Mouse (Mus musculus) forebrain, embryonic 16.5 days (tissue): ENCODE data around the gene Nr2c2ap. TPM values are rescaled to one million over a fixed set of nuclear protein-coding genes. Genes with fewer than 3 reads are reported as not detected.
A peak's percentile ranks its signal among the peaks of the same experiment; 100 is the strongest.

Experiments used
- ATAC-seq: fragments of 200-750 bp; cut with Nextera tagmentation; 2 replicates; pipeline ENCODE4 v1.8.0; 2017; ENCODE audit warnings: mild to moderate bottlenecking, moderate library complexity
- H3K27ac ChIP-seq: fragments of 300-500 bp; sonication (generic); 2 replicates; pipeline ENCODE4 v1.5.1; 2014; ENCODE audit warnings: low read length, control low read depth
- H3K27me3 ChIP-seq: fragments of 300-500 bp; sonication (generic); replicated peaks from 2 replicates; pipeline ENCODE4 v1.6.1; 2014; ENCODE audit warnings: low read length; ENCODE audit not compliant: control insufficient read depth, insufficient read depth
- H3K36me3 ChIP-seq: fragments of 300-500 bp; sonication (generic); 2 replicates; pipeline ENCODE4 v1.6.1; 2014; ENCODE audit not compliant: control insufficient read depth, insufficient read depth
- H3K4me1 ChIP-seq: fragments of 300-500 bp; sonication (generic); replicated peaks from 2 replicates; pipeline ENCODE4 v1.6.1; 2014; ENCODE audit warnings: low read length; ENCODE audit not compliant: control insufficient read depth, insufficient read depth
- H3K4me2 ChIP-seq: fragments of 300-500 bp; sonication (generic); 2 replicates; pipeline ENCODE4 v1.6.1; 2014; ENCODE audit warnings: mild to moderate bottlenecking, low read length, control low read depth
- H3K4me3 ChIP-seq: fragments of 300-500 bp; sonication (generic); replicated peaks from 2 replicates; pipeline ENCODE4 v1.5.1; 2014; ENCODE audit warnings: mild to moderate bottlenecking, low read length, control low read depth
- H3K9ac ChIP-seq: fragments of 300-500 bp; sonication (generic); replicated peaks from 2 replicates; pipeline ENCODE4 v1.6.1; 2014; ENCODE audit warnings: low read depth, low read length, control low read depth
- H3K9me3 ChIP-seq: fragments of 300-500 bp; sonication (generic); 2 replicates; pipeline ENCODE4 v1.6.1; 2016; ENCODE audit warnings: low read length; ENCODE audit not compliant: control insufficient read depth
- WGBS: fragments of 180-500 bp; shearing (Covaris S2); extraction: QIAGEN DNeasy Blood & Tissue Kit; methylation state at CpG from one replicate; pipeline ENCODE4 v1.1.7; 2014; 5-methylcytosine and 5-hydroxymethylcytosine counted together
- polyA plus RNA-seq: library from polyadenylated mRNA; unstranded; fragments of >200 nt; fragmentation: Nextera tagmentation; extraction: Ambion mirVana; gene quantifications from 2 replicates; pipeline ENCODE4 v1.2.1, GENCODE M21; 2015

Nr2c2ap gene
- polyA plus RNA-seq, 1 experiment from 2014 or later: 44.8 TPM

DNA sequence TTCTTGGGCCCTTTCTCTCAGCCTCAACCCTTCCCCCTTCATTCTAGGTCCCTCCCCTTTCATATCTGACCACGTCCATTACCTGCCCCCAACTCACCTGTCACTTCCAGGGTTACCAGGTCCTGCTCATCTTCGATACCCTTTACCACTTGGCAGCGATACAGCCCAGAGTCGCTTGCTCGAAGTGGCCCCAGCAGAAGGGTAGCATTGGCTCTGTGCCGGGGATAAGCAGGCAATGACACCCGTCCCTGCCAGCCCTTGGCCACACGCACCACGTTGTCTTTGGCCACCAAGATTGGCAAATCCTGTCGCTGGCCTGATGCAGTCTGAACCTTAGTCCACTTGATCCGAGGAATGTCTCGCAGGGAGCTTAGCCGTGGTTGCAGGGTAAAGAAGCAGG lies 16.2 kb upstream of the Nr2c2ap start:
- ATAC-seq: no peak
- 69% methylated on average over 13 of the region's 13 CpGs for WGBS
- Histone ChIP-seq H3K36me3 (peaks cover 42% of the 10 kb centered on the region; the same call in 1 of the 2 replicates), H3K9ac (no peak overlapping the region), H3K4me2 (no peak overlapping the region), H3K4me3 (no peak overlapping the region), H3K4me1 (peaks cover 47% of the 10 kb centered on the region), H3K9me3 (no peaks in the 10 kb centered on the region), H3K27ac (no peak overlapping the region), H3K27me3 (no peaks in the 10 kb centered on the region)

DNA sequence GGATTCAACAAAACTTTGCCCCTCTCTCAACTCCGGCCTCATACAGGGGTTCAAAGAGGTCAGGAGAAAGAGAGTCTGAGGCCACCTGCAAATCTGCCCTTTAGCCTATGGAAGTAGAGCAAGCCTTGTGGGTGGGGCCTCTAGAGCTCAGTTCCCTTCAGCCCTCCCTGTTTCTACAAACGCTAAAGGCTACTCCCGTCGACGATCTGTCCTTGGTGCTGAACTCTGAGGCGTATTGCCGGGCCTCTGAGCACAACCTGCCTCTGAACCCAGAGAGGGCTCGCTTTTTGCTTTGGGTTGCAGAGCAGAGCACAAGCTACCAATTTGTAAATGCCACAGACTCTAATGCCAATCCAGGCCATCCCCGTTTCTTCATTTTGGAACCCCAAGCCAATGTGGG lies 13.5 kb upstream of the Nr2c2ap start:
- no peak overlapping the region for H3K27ac ChIP-seq

DNA sequence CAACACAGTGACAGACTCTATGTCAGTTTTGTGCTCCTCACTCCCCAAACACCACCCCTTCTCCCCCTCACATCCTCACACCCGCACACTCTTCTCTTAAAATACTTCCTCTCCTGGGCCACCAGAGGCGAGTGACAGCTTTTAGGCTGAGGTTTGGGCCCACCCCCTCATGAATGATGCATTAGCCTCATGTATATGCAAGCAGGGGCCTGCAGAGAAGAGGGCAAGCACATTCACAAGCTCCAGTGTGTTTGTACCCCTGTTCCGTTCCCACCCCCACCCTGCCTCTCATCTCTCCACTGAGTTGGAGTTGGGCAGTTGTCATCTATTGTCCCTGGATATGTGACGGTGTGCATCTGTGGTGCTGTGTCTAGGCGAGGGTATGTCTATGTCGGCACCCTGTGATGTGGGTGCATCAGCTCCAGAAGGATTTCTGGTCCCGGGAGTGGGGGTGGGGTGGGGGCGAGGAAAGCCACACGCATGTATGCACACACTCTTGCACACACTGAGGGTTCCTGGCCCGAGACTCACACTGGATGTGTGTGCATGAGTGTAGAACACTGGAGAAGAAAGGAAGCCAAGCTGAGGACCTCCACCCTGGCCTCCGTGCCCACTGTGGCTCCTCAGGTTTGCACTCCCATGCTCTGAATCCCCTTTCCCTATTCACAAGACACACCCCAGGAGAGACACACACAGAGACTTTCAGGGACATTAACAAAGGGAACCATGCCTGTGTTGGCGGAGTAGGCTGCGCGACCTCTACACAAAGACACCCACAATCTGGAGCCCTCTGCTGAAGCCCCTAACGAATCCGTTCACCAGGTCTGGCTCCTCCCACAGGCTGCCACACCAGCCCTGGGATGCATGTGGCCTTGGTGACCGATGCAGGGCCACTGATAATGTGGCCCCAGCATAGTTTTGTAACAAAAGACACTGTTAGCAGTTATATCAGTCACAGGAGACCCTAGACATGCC lies 12.1 kb upstream of the Nr2c2ap start:
- WGBS: 0% methylated on average over 17 of the region's 17 CpGs
- peaks cover 35% of the 10 kb centered on the region for H3K4me1 ChIP-seq
- H3K4me3 ChIP-seq: peak overlapping the region; percentile 76
- peak overlapping the region; percentile 80 for H3K4me2 ChIP-seq
- H3K9me3 ChIP-seq: no peaks in the 10 kb centered on the region
- H3K36me3 ChIP-seq: peaks cover 16% of the 10 kb centered on the region; the same call in 1 of the 2 replicates
- peak overlapping the region; percentile 86 for H3K9ac ChIP-seq
- ATAC-seq: peak; percentile 91
- no peaks in the 10 kb centered on the region for H3K27me3 ChIP-seq
- H3K27ac ChIP-seq: peak overlapping the region; percentile 93

More for the DNA sequence above, 13.5 kb upstream of the Nr2c2ap start:
- Histone ChIP-seq H3K9ac (peak overlapping the region; percentile 43), H3K4me2 (peak overlapping the region; percentile 80), H3K4me1 (peaks cover 41% of the 10 kb centered on the region), H3K27me3 (no peaks in the 10 kb centered on the region), H3K4me3 (peak overlapping the region; percentile 25), H3K36me3 (peaks cover 18% of the 10 kb centered on the region; the same call in 1 of the 2 replicates), H3K9me3 (no peaks in the 10 kb centered on the region)
- no peak for ATAC-seq
- 16% methylated on average over 9 of the region's 9 CpGs for WGBS

DNA sequence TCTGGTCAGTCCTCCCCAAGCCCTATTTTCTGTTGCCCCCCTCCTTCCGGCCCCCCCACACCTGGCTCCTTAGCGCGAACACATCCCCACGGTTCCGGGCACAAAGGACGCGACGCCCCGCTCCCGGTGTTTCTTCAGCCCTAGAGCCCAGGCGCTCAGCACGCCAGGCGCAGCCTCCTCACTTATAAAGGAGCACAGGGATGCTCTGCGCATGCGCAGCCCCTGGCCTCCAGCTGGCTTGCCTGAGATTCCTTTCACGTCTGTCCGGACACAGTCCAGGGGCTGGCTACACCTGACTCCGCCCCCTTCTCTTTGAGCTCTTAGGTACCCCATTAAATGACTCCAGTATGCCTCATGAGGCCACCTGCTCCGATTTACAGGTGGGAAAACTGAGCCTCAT lies 10.5 kb upstream of the Nr2c2ap start, which contains the start of gene Ncan:
Gene Ncan, minus strand, starts transcription at position 207 of the 400 bp plus-strand sequence.
- Histone ChIP-seq H3K27me3 (no peaks in the 10 kb centered on the region), H3K9ac (peak within 1 kb of the TSS; percentile 86), H3K27ac (peak within 1 kb of the TSS; percentile 93), H3K9me3 (no peaks in the 10 kb centered on the region), H3K4me2 (peak within 1 kb of the TSS; percentile 80), H3K36me3 (peaks cover 6% of the 10 kb centered on the region; the same call in 1 of the 2 replicates), H3K4me1 (peaks cover 27% of the 10 kb centered on the region), H3K4me3 (peak within 1 kb of the TSS; percentile 76)
- under 1% methylated on average over 19 of the region's 19 CpGs for WGBS
- ATAC-seq: peak; percentile 55

DNA sequence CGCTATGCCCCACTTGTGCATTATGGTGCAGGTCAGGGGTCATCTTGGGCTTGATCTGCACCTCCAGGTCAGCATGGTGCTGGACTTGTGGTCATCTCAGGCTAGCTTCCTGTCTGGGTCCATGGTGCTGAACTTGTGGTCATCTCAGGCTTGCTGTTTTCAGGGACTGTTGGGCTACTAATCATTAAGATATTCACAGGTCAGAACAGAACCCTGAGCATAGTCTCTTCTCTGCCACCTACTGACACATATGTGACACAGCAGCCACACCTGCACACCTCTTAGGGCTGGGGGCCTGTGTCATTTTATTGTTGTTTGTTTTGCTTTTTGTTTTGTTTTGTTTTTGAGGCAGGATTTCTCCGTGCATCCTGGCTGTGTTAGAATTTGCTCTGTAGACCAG lies 8.3 kb upstream of the Nr2c2ap start:
- no peaks in the 10 kb centered on the region for H3K27me3 ChIP-seq
- no peaks in the 10 kb centered on the region for H3K9me3 ChIP-seq
- no peak for ATAC-seq
- H3K4me3 ChIP-seq: no peak overlapping the region
- 56% methylated on average over 2 of the region's 2 CpGs for WGBS
- H3K36me3 ChIP-seq: no peaks in the 10 kb centered on the region
- H3K4me1 ChIP-seq: peaks cover 11% of the 10 kb centered on the region
- H3K9ac ChIP-seq: no peak overlapping the region
- no peak overlapping the region for H3K4me2 ChIP-seq
- H3K27ac ChIP-seq: no peak overlapping the region

DNA sequence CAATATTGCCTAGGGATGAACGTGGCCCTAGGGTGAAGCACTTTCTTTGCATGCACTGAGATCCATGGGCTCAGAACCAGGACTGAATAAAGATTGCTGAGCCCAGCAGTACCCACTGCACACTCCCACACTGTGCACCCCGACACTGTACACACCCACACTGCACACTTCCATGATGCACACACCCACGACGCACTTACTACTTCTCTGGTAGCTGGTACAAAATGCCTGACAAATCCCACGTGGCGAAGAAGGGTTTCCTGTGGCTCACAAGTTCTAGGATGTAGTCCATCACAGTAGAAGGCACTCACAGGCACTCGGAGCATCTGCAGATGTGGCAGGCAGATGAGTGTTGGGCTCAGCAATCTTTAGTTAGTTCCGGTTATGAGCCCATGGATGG lies 6.1 kb upstream of the Nr2c2ap start:
- no peaks in the 10 kb centered on the region for H3K36me3 ChIP-seq
- no peak overlapping the region for H3K9ac ChIP-seq
- H3K27me3 ChIP-seq: no peaks in the 10 kb centered on the region
- no peak overlapping the region for H3K4me3 ChIP-seq
- no peak overlapping the region for H3K4me2 ChIP-seq
- H3K27ac ChIP-seq: no peak overlapping the region
- ATAC-seq: no peak
- H3K9me3 ChIP-seq: no peaks in the 10 kb centered on the region
- 65% methylated on average over 8 of the region's 8 CpGs for WGBS
- peaks cover 19% of the 10 kb centered on the region for H3K4me1 ChIP-seq

DNA sequence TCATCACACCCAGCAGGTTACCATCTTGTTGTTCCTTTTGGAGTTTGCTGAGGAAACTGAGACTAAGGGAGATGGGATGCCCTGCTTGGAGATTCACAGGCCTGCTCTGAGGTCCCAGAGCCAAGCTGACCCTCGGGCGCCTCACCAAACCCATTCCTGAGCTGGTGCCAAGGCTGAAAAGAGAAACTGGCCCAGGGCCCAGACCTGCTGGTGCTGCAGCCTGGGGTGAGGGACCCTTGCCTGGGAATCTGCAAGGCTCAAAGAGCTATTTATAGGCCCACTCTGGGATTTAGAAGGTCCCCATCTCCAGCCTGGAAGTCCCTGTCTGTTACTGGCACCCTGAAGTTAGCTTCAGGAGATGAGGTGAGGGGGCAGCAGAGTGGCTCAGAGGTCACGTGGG lies 2.7 kb upstream of the Nr2c2ap start:
- Histone ChIP-seq H3K36me3 (no peaks in the 10 kb centered on the region), H3K9me3 (no peaks in the 10 kb centered on the region), H3K27me3 (no peaks in the 10 kb centered on the region), H3K27ac (peak overlapping the region; percentile 71), H3K4me3 (no peak overlapping the region), H3K4me2 (no peak overlapping the region), H3K9ac (0 out of 2 replicates have a peak overlapping the region, but pooled peaks have one; percentile 4), H3K4me1 (peaks cover 30% of the 10 kb centered on the region)
- peak; percentile 24; the same call in 1 of the 2 replicates for ATAC-seq
- 36% methylated on average over 3 of the region's 3 CpGs for WGBS

DNA sequence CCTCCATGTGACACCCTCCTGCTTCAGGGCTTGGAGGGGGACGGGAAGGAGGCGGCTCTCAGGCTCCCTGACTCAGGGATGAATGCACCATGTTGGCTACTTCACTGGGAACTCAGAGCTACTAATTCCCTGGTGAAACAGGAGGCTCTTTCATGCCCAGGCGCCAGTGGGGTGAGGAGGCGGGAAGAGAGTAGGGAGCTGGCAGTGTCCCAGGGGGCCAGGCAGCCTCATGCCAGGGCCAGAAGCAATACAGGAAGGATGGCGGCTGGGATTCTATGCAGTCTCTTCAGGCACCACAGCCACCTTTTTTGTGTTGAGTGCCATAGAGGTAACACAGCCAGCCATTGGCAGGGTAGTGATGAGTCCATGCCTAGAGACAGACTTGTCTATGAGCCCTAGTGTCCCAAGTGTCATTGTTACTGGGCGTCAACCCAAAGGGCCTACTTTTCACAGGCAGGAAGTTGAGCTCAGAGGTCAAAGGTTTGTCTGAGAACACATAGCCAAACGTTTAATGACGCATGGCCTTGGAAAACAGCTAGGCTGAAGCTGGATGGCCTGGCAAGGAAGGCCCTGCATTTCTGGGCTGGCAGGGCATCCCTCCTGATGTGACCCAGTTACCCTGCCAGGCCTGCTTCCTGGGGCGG lies 1.7 kb upstream of the Nr2c2ap start:
- peak; percentile 68 for ATAC-seq
- 37% methylated on average over 9 of the region's 9 CpGs for WGBS
- Histone ChIP-seq H3K27me3 (no peaks in the 10 kb centered on the region), H3K36me3 (peaks cover 4% of the 10 kb centered on the region), H3K9ac (no peak overlapping the region), H3K4me3 (no peak overlapping the region), H3K27ac (peak overlapping the region; percentile 71), H3K4me2 (no peak overlapping the region), H3K4me1 (peaks cover 30% of the 10 kb centered on the region), H3K9me3 (no peaks in the 10 kb centered on the region)

DNA sequence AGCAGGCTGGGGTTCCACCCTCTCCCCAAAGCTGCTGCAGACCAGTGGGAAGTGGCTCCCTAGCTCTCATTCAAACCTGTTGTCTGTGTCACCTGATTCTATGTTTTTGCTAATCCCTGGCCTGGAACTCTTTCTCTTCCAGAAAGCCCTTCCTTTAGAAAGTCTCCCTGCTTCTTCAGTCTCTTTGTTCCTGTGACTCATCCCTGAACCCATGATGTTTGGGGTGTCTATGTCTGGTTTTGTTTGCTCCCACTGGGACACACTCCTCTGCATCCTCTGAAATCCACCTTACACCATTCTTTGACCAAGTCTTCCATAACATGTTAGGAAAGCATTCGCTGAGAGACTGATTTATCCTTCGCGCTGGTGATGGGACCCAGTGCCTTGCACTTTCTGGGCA lies 1.1 kb upstream of the Nr2c2ap start:
- H3K9me3 ChIP-seq: no peaks in the 10 kb centered on the region
- no peak overlapping the region for H3K4me3 ChIP-seq
- peak overlapping the region; percentile 71 for H3K27ac ChIP-seq
- peaks cover 9% of the 10 kb centered on the region for H3K36me3 ChIP-seq
- no peak for ATAC-seq
- no peak overlapping the region for H3K4me2 ChIP-seq
- peaks cover 30% of the 10 kb centered on the region for H3K4me1 ChIP-seq
- 92% methylated on average over 3 of the region's 3 CpGs for WGBS
- no peak overlapping the region for H3K9ac ChIP-seq
- no peaks in the 10 kb centered on the region for H3K27me3 ChIP-seq
